Mouse (Mus musculus) heart, adult 2 months (tissue): ENCODE measurements around the gene Arl4a. TPM values are rescaled to one million over a fixed set of nuclear protein-coding genes. Genes with fewer than 3 reads are reported as not detected.
A peak's percentile ranks its signal among the peaks of the same experiment; 100 is the strongest.

Source experiments
- DNase-seq, 2 experiments: peaks; one replicate each; pipeline ENCODE4 v3.0.0; 2021
- H3K27ac ChIP-seq: fragments of 200-600 bp; 2 replicates; pipeline ENCODE4 v1.8.1; 2022
- H3K27me3 ChIP-seq: fragments of 200-500 bp; 2 replicates; pipeline ENCODE4 v1.6.1; 2012; ENCODE audit warnings: mild to moderate bottlenecking, low read length, inconsistent platforms, mixed read lengths; ENCODE audit not compliant: control insufficient read depth, insufficient read depth
- H3K36me3 ChIP-seq: fragments of 200-500 bp; 2 replicates; pipeline ENCODE4 v1.6.1; 2012; ENCODE audit warnings: low read length, inconsistent platforms; ENCODE audit not compliant: control insufficient read depth, insufficient read depth
- H3K4me1 ChIP-seq: fragments of 200-500 bp; 2 replicates; pipeline ENCODE4 v1.6.1; 2011; ENCODE audit warnings: low read length; ENCODE audit not compliant: control insufficient read depth, insufficient read depth
- H3K4me3 ChIP-seq: fragments of 200-600 bp; 2 replicates; pipeline ENCODE4 v1.8.1; 2022
- H3K79me2 ChIP-seq: fragments of 200-500 bp; replicated peaks from 2 replicates; pipeline ENCODE4 v1.6.1; 2012; ENCODE audit warnings: mild to moderate bottlenecking, inconsistent platforms, low read length, moderate library complexity, mixed read lengths; ENCODE audit not compliant: control insufficient read depth, insufficient read depth
- H3K9ac ChIP-seq: fragments of 200-500 bp; 2 replicates; pipeline ENCODE4 v1.6.1; 2012; ENCODE audit warnings: low read depth, mild to moderate bottlenecking, control low read depth, inconsistent platforms, low read length, mixed read lengths
- CTCF ChIP-seq: fragments of 200-600 bp; IDR thresholded peaks from 2 replicates; pipeline ENCODE4 v1.8.1; 2022; ENCODE audit warnings: antibody characterized with exemption, mild to moderate bottlenecking, moderate library complexity
- EP300 ChIP-seq: fragments of 200-500 bp; IDR thresholded peaks from 2 replicates; pipeline ENCODE4 v1.6.1; 2011; ENCODE audit warnings: low read depth, low read length, control low read depth; ENCODE audit not compliant: insufficient read depth
- POLR2A ChIP-seq: fragments of 200-500 bp; IDR thresholded peaks from 2 replicates; pipeline ENCODE4 v1.6.1; 2011; ENCODE audit warnings: mild to moderate bottlenecking, low read depth, low read length, control low read depth; ENCODE audit not compliant: insufficient read depth
- WGBS: fragments of 180-500 bp; shearing (Covaris S2); methylation state at CpG from one replicate; pipeline ENCODE4 v1.1.7; 2018; 5-methylcytosine and 5-hydroxymethylcytosine counted together
- intact Hi-C: fragments of 180-260 bp; cut with DNase I; formaldehyde crosslinking; loops from one replicate; pipeline ENCODE4 v1.15.1; 2025
- polyA plus RNA-seq: library from polyadenylated mRNA; depleted of rRNA; stranded (reverse); fragments of >200 nt; gene quantifications from 2 replicates; pipeline ENCODE4 v1.2.3, GENCODE M21; 2012
- total RNA-seq, 2 experiments: library from RNA; stranded (reverse); gene quantifications; 2 replicates each; pipeline ENCODE4 v1.2.3; 2021

Gene Arl4a
- total and polyA plus RNA-seq, 3 experiments, result 8.6 to 25.9 (median 23.8) TPM

DNA sequence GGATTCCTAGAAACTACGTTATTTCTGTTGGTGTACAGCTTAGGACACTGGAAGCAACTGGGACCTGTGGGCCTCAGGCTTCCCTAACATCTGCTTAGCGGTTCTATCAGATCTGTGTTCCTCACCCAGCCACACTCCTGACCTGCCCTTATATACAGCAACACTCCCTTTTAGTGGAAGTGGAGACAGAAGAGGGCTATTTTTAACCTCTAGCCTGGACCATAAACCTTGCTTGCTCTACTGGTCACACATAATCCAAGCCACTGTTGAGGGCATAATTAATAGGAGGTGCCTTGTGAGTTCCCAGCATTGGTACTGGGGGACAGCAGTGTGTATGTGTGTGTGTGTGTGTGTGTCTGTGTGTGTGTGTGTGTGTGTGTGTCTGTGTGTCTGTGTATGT, 33.1 kb downstream of the Arl4a start:
- H3K79me2 ChIP-seq, result no peaks in the 10 kb centered on the region
- H3K27me3 ChIP-seq, result no peaks in the 10 kb centered on the region
- TF ChIP-seq EP300, result no peak
- no peak for TF ChIP-seq CTCF
- TF ChIP-seq POLR2A, result no peak
- DNase-seq, result no peak
- no peaks in the 10 kb centered on the region for H3K4me1 ChIP-seq
- H3K36me3 ChIP-seq, result no peaks in the 10 kb centered on the region
- no peak overlapping the region for H3K27ac ChIP-seq
- H3K9ac ChIP-seq, result no peak overlapping the region
- intact Hi-C loops, result no loop called here
- no peak overlapping the region for H3K4me3 ChIP-seq
- WGBS, result 66% methylated on average over 2 of the region's 2 CpGs

DNA sequence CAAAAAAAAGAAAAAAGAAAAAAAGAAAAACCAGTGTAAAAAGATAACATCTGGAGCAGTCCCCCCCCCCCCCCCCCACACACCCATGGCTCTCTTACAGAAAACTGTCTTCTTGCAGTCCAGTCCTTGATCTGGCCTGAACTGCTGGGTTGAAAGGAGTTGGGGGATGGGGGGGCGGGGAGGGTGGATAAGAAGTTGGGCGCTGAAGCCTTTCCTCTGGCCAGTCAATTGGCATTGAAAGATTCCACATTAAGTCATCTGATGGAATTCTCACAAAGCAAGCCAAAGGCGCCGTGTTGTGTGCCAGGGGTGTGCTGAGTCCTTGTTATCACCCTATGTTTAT, 39.0 kb downstream of the Arl4a start:
- H3K4me1 ChIP-seq, result peaks cover 2% of the 10 kb centered on the region
- H3K36me3 ChIP-seq, result no peaks in the 10 kb centered on the region
- H3K27ac ChIP-seq, result no peak overlapping the region; the same call in 1 of the 2 replicates
- no peak overlapping the region for H3K9ac ChIP-seq
- 55% methylated on average over 4 of the region's 4 CpGs for WGBS
- H3K4me3 ChIP-seq, result no peak overlapping the region
- no peaks in the 10 kb centered on the region for H3K79me2 ChIP-seq
- intact Hi-C loops, result loop anchor here (2.0 to 5.0 kb wide), 2 partner anchors 18 to 38 kb away; partner anchors contain the start of gene Arl4a
- no peak for DNase-seq
- H3K27me3 ChIP-seq, result no peaks in the 10 kb centered on the region
- TF ChIP-seq CTCF, result no peak
- no peak for TF ChIP-seq POLR2A
- TF ChIP-seq EP300, result no peak

- Histone ChIP-seq H3K36me3 (no peaks in the 10 kb centered on the region), H3K9ac (no peak overlapping the region), H3K79me2 (no peaks in the 10 kb centered on the region), H3K27ac (no peak overlapping the region; the same call in 1 of the 2 replicates), H3K4me3 (no peak overlapping the region), H3K4me1 (peaks cover 2% of the 10 kb centered on the region), H3K27me3 (no peaks in the 10 kb centered on the region)
- 31% methylated on average over 9 of the region's 9 CpGs for WGBS
- intact Hi-C loops, result loop anchor here (2.0 to 5.0 kb wide), 2 partner anchors 19 to 39 kb away; partner anchors contain the start of gene Arl4a
- DNase-seq, result peak in 1 of 2 experiments; percentile 35
- 0 out of 2 replicates have a peak, but pooled peaks have one; percentile 53 for TF ChIP-seq EP300
- TF ChIP-seq POLR2A, result no peak
Observed at GRCm38 (mm10) chr12:39998070-39998852, 39.6 kb downstream of the Arl4a start.

- Histone ChIP-seq H3K36me3 (no peaks in the 10 kb centered on the region), H3K9ac (no peak overlapping the region), H3K4me1 (peaks cover 2% of the 10 kb centered on the region), H3K27ac (no peak overlapping the region), H3K4me3 (no peak overlapping the region), H3K27me3 (no peaks in the 10 kb centered on the region), H3K79me2 (no peaks in the 10 kb centered on the region)
- no peak for DNase-seq
- intact Hi-C loops, result loop anchor here (2.0 to 5.0 kb wide), 2 partner anchors 19 to 40 kb away; partner anchors contain the start of gene Arl4a
- TF ChIP-seq EP300 (no peak), POLR2A (no peak), CTCF (no peak)
- 58% methylated on average over 4 of the region's 4 CpGs for WGBS
Observed at GRCm38 (mm10) chr12:39997651-39998050, 40.2 kb downstream of the Arl4a start.

GRCm38 (mm10) chr12:39996015-39996414, 41.8 kb downstream of the Arl4a start:
- H3K4me3 ChIP-seq, result no peak overlapping the region
- no peaks in the 10 kb centered on the region for H3K27me3 ChIP-seq
- no peak overlapping the region for H3K27ac ChIP-seq
- TF ChIP-seq POLR2A, result no peak
- no peak for TF ChIP-seq CTCF
- no peak for TF ChIP-seq EP300
- no peaks in the 10 kb centered on the region for H3K36me3 ChIP-seq
- no peak overlapping the region for H3K9ac ChIP-seq
- H3K79me2 ChIP-seq, result no peaks in the 10 kb centered on the region
- WGBS, result 85% methylated on average over 5 of the region's 5 CpGs
- intact Hi-C loops, result loop anchor here (5.0 kb wide), 1 partner anchor 41 kb away; the partner anchor contains the start of gene Arl4a
- peaks cover 2% of the 10 kb centered on the region for H3K4me1 ChIP-seq
- DNase-seq, result no peak

DNA sequence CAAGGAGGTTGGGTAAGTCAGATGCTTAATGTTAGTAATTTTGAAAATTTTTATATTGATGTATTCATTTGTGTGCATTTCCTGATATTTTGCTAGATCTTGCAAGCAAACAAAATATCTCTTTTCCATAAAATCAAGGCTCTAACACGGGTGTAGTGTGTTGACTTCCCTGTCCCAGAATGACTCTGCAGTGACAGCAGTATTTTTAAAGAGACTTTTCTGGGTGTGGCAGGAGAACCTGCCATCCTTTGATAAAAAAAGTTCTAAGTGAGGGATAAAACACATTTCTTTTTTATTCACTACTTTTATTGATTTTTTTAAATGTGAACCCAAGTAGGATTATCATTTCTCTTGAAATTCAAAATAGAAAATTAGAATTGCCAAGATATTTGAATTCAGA, 42.2 kb downstream of the Arl4a start:
- 51% methylated on average over 1 of the region's 1 CpGs for WGBS
- intact Hi-C loops, result loop anchor here (5.0 kb wide), 1 partner anchor 42 kb away; the partner anchor contains the start of gene Arl4a

More for the DNA sequence above, 42.2 kb downstream of the Arl4a start:
- no peak for DNase-seq
- Histone ChIP-seq H3K27me3 (no peaks in the 10 kb centered on the region), H3K79me2 (no peaks in the 10 kb centered on the region), H3K4me1 (peaks cover 2% of the 10 kb centered on the region), H3K9ac (no peak overlapping the region), H3K36me3 (no peaks in the 10 kb centered on the region), H3K4me3 (no peak overlapping the region), H3K27ac (no peak overlapping the region)
- TF ChIP-seq POLR2A (no peak), EP300 (no peak), CTCF (no peak)
